Mouse (Mus musculus): ENCODE results near the gene Ankrd60.

DNA sequence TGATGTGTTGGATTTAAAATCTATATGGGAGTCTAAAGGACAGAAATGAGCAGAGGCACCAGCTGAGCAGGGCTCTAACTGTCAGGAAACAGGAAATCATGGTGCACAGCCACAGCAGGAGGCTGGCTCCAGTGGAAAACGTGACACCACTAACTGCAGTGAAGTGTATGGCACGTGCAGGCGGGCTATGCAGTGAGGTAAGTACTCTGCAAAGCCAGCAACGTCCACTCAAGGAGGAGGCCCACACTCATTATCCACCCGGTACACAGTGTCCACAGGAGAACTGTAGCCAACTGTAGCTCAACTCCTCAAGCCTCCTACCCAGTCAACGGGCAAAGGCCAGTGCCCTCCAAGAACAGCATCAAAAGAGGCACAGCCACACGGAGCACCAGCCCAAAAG, 46.5 kb upstream of the Ankrd60 start:
- TF ChIP-seq GATA1 (IDR thresholded peaks at IDR 0.05; ENCODE audit: borderline replicate concordance, low read length) (no peak), FLI1 (IDR thresholded peaks at IDR 0.05; ENCODE audit: low read length) (no peak)

Data from megakaryocyte, embryonic 14.5 days (primary cell).